Mouse (Mus musculus) spleen, adult 2 months (tissue): ENCODE data around the gene Trak2.

ENCODE experiments used
- CTCF ChIP-seq: fragments of 200-500 bp; IDR thresholded peaks from 2 replicates; pipeline ENCODE4 v1.5.1; 2011; ENCODE audit warnings: mild to moderate bottlenecking, inconsistent platforms; ENCODE audit not compliant: insufficient read depth, insufficient read length, insufficient replicate concordance; ENCODE audit errors: extremely low read depth
- POLR2A ChIP-seq: fragments of 200-500 bp; IDR thresholded peaks from 2 replicates; pipeline ENCODE4 v1.6.1; 2011; ENCODE audit warnings: low read depth, low read length, inconsistent platforms

GRCm38 (mm10) chr1:58937606-58938099 is 35.6 kb downstream of the Trak2 start:
- TF ChIP-seq CTCF = no peak
- TF ChIP-seq POLR2A = no peak
